Mouse (Mus musculus) G1E (cell line): ENCODE data around the gene Dmwd. TPM values are rescaled to one million over a fixed set of nuclear protein-coding genes. Genes with fewer than 3 reads are reported as not detected.
"Not testable (repeated sequence)": the region's sequence is repeated elsewhere in the genome, so short reads cannot be mapped to it uniquely, and the experiment has no call there.

ENCODE experiments used
- ATAC-seq: 2 replicates; pipeline ENCODE4 v1.8.0; 2016; ENCODE audit warnings: mild to moderate bottlenecking; ENCODE audit not compliant: insufficient number of reproducible peaks, poor library complexity, low FRiP score, severe bottlenecking; ENCODE audit errors: extremely low read depth
- DNase-seq: peaks from one replicate; pipeline ENCODE4 v3.0.0; 2012; ENCODE audit warnings: low spot score
- H3K27me3 ChIP-seq: 2 replicates; pipeline ENCODE4 v1.6.1; 2012; ENCODE audit warnings: mild to moderate bottlenecking, low read length, inconsistent platforms; ENCODE audit not compliant: insufficient read depth
- H3K36me3 ChIP-seq: replicated peaks from 2 replicates; pipeline ENCODE3; 2012; ENCODE audit warnings: mild to moderate bottlenecking, inconsistent platforms
- H3K4me1 ChIP-seq: 2 replicates; pipeline ENCODE4 v1.6.1; 2012; ENCODE audit warnings: low read depth, low read length, inconsistent platforms, mixed read lengths; ENCODE audit not compliant: insufficient read depth
- H3K4me3 ChIP-seq: 2 replicates; pipeline ENCODE4 v1.5.1; 2012; ENCODE audit warnings: low read depth, mild to moderate bottlenecking, inconsistent platforms, low read length, moderate library complexity, mixed read lengths
- H3K9me3 ChIP-seq: replicated peaks from 2 replicates; pipeline ENCODE4 v1.6.1; 2012; ENCODE audit warnings: inconsistent platforms
- CTCF ChIP-seq: IDR thresholded peaks from 2 replicates; pipeline ENCODE4 v1.5.1; 2012; ENCODE audit warnings: low read depth, low read length, inconsistent platforms, mixed read lengths
- GATA1 ChIP-seq: IDR thresholded peaks from 2 replicates; pipeline ENCODE4 v1.6.1; 2012; ENCODE audit warnings: borderline replicate concordance, low read length, inconsistent platforms, mixed read lengths
- GATA2 ChIP-seq: IDR thresholded peaks from 2 replicates; pipeline ENCODE4 v1.6.1; 2012; ENCODE audit warnings: low read depth, low read length, inconsistent platforms, borderline replicate concordance
- POLR2AphosphoS5 ChIP-seq: IDR thresholded peaks from 2 replicates; pipeline ENCODE4 v1.6.1; 2012; ENCODE audit warnings: low read depth, low read length, inconsistent platforms; ENCODE audit not compliant: insufficient replicate concordance
- TAL1 ChIP-seq: conservative IDR thresholded peaks from 2 replicates; pipeline ENCODE4 v1.6.1; 2012; ENCODE audit warnings: low read depth, low read length, inconsistent platforms, mixed read lengths
- polyA plus RNA-seq: library from polyadenylated mRNA; stranded (reverse); fragments of >175 nt; gene quantifications from 2 replicates; pipeline ENCODE4 v1.2.3, GENCODE M21; 2012
- total RNA-seq, 2 experiments: library from RNA; stranded (forward) in 1 of 2; stranded (reverse) in 1 of 2; fragments of 200-1000 nt in 1 of 2; fragments of >200 nt in 1 of 2; fragmentation: Nextera tagmentation in 1 of 2; gene quantifications; 2 replicates each; pipeline ENCODE4 v1.2.3; 2014 to 2017

The Dmwd gene
- total and polyA plus RNA-seq, 3 experiments = 22.4 to 141 (median 36.2) TPM

- ATAC-seq (no peak), DNase-seq (no peak)
- no peak for TF ChIP-seq TAL1
- TF ChIP-seq CTCF = no peak
- TF ChIP-seq GATA2 = no peak
- no peak for TF ChIP-seq GATA1
- TF ChIP-seq POLR2AphosphoS5 = no peak
- H3K4me3 ChIP-seq = no peak overlapping the region
- H3K27me3 ChIP-seq = peaks cover 31% of the 10 kb centered on the region
- no peaks in the 10 kb centered on the region for H3K9me3 ChIP-seq
- H3K4me1 ChIP-seq = peaks cover 5% of the 10 kb centered on the region
- H3K36me3 ChIP-seq = no peaks in the 10 kb centered on the region
Measured at GRCm38 (mm10) chr7:19067935-19068334, 8.1 kb upstream of the Dmwd start.

- ATAC-seq = no peak
- Histone ChIP-seq H3K9me3 (no peaks in the 10 kb centered on the region), H3K27me3 (peaks cover 31% of the 10 kb centered on the region), H3K4me3 (no peak overlapping the region), H3K4me1 (peaks cover 6% of the 10 kb centered on the region), H3K36me3 (no peaks in the 10 kb centered on the region)
- DNase-seq = no peak
- TF ChIP-seq GATA2 = no peak
- TF ChIP-seq CTCF = peak; percentile 49; the same call in 1 of the 2 replicates
Measured at GRCm38 (mm10) chr7:19068707-19069106, 7.3 kb upstream of the Dmwd start.

DNA sequence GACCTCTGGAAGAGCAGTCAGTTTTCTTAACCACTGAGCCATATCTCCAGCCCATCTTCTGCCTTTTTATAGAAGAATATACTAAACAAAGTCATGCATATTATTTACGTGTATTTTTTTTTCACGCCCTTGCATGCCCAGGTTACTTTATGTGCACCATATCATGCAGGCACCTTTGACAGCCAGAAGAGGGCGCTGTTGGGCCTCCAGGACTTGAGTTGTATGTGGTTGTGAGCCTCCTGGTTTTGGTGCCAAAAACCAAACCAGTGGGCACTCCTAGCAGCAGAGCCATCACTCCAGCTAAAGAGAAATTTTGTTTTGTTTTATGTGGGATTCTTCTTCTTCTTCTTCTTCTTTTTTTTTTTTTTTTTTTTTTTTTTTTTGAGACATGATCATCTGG is 6.5 kb upstream of the Dmwd start:
- DNase-seq (no peak), ATAC-seq (no peak)
- no peaks in the 10 kb centered on the region for H3K36me3 ChIP-seq
- H3K27me3 ChIP-seq = peaks cover 28% of the 10 kb centered on the region
- H3K4me1 ChIP-seq = peaks cover 10% of the 10 kb centered on the region
- TF ChIP-seq TAL1 (no peak), GATA1 (no peak), POLR2AphosphoS5 (no peak), CTCF (no peak), GATA2 (no peak)
- H3K9me3 ChIP-seq = no peaks in the 10 kb centered on the region
- H3K4me3 ChIP-seq = no peak overlapping the region

GRCm38 (mm10) chr7:19071024-19071423 is 5.0 kb upstream of the Dmwd start:
- not testable (repeated sequence) for ATAC-seq, H3K4me3 ChIP-seq, H3K36me3 ChIP-seq, H3K9me3 ChIP-seq, DNase-seq
- Histone ChIP-seq H3K4me1 (peaks cover 20% of the 10 kb centered on the region), H3K27me3 (peaks cover 14% of the 10 kb centered on the region)

GRCm38 (mm10) chr7:19073504-19073903 is 2.5 kb upstream of the Dmwd start:
- peaks cover 5% of the 10 kb centered on the region; the same call in 1 of the 2 replicates for H3K27me3 ChIP-seq
- no peak for DNase-seq
- H3K4me3 ChIP-seq = no peak overlapping the region

GRCm38 (mm10) chr7:19074494-19074893 is 1.5 kb upstream of the Dmwd start:
- Histone ChIP-seq H3K27me3 (peaks cover 5% of the 10 kb centered on the region; the same call in 1 of the 2 replicates), H3K4me3 (no peak overlapping the region), H3K9me3 (no peaks in the 10 kb centered on the region), H3K4me1 (peaks cover 42% of the 10 kb centered on the region), H3K36me3 (peaks cover 19% of the 10 kb centered on the region)
- TF ChIP-seq GATA2 (no peak), TAL1 (no peak), GATA1 (no peak), POLR2AphosphoS5 (no peak), CTCF (no peak)
- ATAC-seq = no peak
- no peak for DNase-seq

More at GRCm38 (mm10) chr7:19073504-19073903, 2.5 kb upstream of the Dmwd start:
- no peak for ATAC-seq
- TF ChIP-seq GATA1 (no peak), CTCF (peak; percentile 39; the same call in 1 of the 2 replicates), POLR2AphosphoS5 (no peak), TAL1 (no peak), GATA2 (no peak)
- peaks cover 9% of the 10 kb centered on the region for H3K36me3 ChIP-seq
- H3K4me1 ChIP-seq = peaks cover 35% of the 10 kb centered on the region
- no peaks in the 10 kb centered on the region for H3K9me3 ChIP-seq

- TF ChIP-seq TAL1 (no peak), GATA2 (no peak), POLR2AphosphoS5 (no peak), GATA1 (no peak), CTCF (no peak)
- H3K9me3 ChIP-seq = no peaks in the 10 kb centered on the region
- peaks cover 4% of the 10 kb centered on the region; the same call in 1 of the 2 replicates for H3K27me3 ChIP-seq
- no peak for ATAC-seq
- H3K36me3 ChIP-seq = peaks cover 27% of the 10 kb centered on the region
- peak overlapping the region; percentile 81 for H3K4me3 ChIP-seq
- DNase-seq = no peak
- H3K4me1 ChIP-seq = peaks cover 49% of the 10 kb centered on the region
Measured at GRCm38 (mm10) chr7:19075231-19075630, 796 bp upstream of the Dmwd start.
